Mouse (Mus musculus) thymus, postnatal 25 days (tissue): ENCODE data around the gene Scamp3.
"Not testable (repeated sequence)": the region's sequence is repeated elsewhere in the genome, so short reads cannot be mapped to it uniquely, and the experiment has no call there.

Source experiments
- DNase-seq: peaks from one replicate; pipeline ENCODE4 v3.0.0; 2022

Gene Scamp3

GRCm38 (mm10) chr3:89199839-89200238, 22.6 kb downstream of the Scamp3 start:
- DNase-seq: no peak

- peak; percentile 89 for DNase-seq
These were observed 25.2 kb downstream of the Scamp3 start, which contains the start of gene Gba for GRCm38 (mm10) chr3:89202253-89203141. Gene Gba (plus strand): TSS chr3:89202928.

- DNase-seq: no peak
These were observed 25.9 kb downstream of the Scamp3 start for GRCm38 (mm10) chr3:89203142-89203514.

GRCm38 (mm10) chr3:89206079-89206478, 28.8 kb downstream of the Scamp3 start:
- DNase-seq: no peak

GRCm38 (mm10) chr3:89206695-89207094, 29.4 kb downstream of the Scamp3 start:
- no peak for DNase-seq

- no peak for DNase-seq
These were observed 30.9 kb downstream of the Scamp3 start for GRCm38 (mm10) chr3:89208075-89208657.

GRCm38 (mm10) chr3:89208736-89209135, 31.5 kb downstream of the Scamp3 start:
- DNase-seq: no peak

GRCm38 (mm10) chr3:89209731-89210130, 32.5 kb downstream of the Scamp3 start:
- DNase-seq: no peak

- DNase-seq: no peak
These were observed 32.9 kb downstream of the Scamp3 start for GRCm38 (mm10) chr3:89210162-89210561.

GRCm38 (mm10) chr3:89210731-89211130, 33.5 kb downstream of the Scamp3 start:
- no peak for DNase-seq

- peak; percentile 86 for DNase-seq
These were observed 36.7 kb downstream of the Scamp3 start for GRCm38 (mm10) chr3:89213803-89214530.

GRCm38 (mm10) chr3:89214681-89215411, 37.6 kb downstream of the Scamp3 start, which contains the start of gene Thbs3:
Gene Thbs3 (plus strand): TSS chr3:89215180.
- DNase-seq: no peak

- DNase-seq: peak; percentile 86
These were observed 38.6 kb downstream of the Scamp3 start for GRCm38 (mm10) chr3:89215853-89216252.

GRCm38 (mm10) chr3:89216407-89216806, 39.1 kb downstream of the Scamp3 start:
- not testable (repeated sequence) for DNase-seq

- no peak for DNase-seq
These were observed 41.0 kb downstream of the Scamp3 start for GRCm38 (mm10) chr3:89218271-89218670.

- DNase-seq: no peak
These were observed 42.3 kb downstream of the Scamp3 start for GRCm38 (mm10) chr3:89219546-89219945.

- DNase-seq: no peak
These were observed 43.9 kb downstream of the Scamp3 start for GRCm38 (mm10) chr3:89221167-89221566.

GRCm38 (mm10) chr3:89224796-89225195, 47.5 kb downstream of the Scamp3 start:
- DNase-seq: no peak

- no peak for DNase-seq
These were observed 48.1 kb downstream of the Scamp3 start for GRCm38 (mm10) chr3:89225321-89225815.

GRCm38 (mm10) chr3:89225918-89226317, 48.6 kb downstream of the Scamp3 start:
- no peak for DNase-seq

- no peak for DNase-seq
These were observed 49.1 kb downstream of the Scamp3 start for GRCm38 (mm10) chr3:89226361-89226760.

- DNase-seq: no peak
These were observed 49.6 kb downstream of the Scamp3 start, which contains the start of gene Mtx1 for GRCm38 (mm10) chr3:89226900-89227299. Gene Mtx1 (minus strand): TSS chr3:89227088.
